Comparison of ENCODE assay signal across 8 mouse cellular contexts in genomic region chr4:123183239-123184056, GRCm38 (mm10). TPM values are rescaled to one million over a fixed set of nuclear protein-coding genes. Genes with fewer than 3 reads are reported as not detected.
DNase-seq lines count a peak whose midpoint lies in the region; ATAC-seq and TF ChIP-seq lines count a peak whose summit lies in the region.

No protein-coding gene starts in this region.

- H3K79me2 ChIP-seq in myocyte (ENCODE audit: control insufficient read depth, insufficient read depth), result no peaks in the 10 kb centered on the region

- TF ChIP-seq CTCF in heart, postnatal 0 days (IDR thresholded peaks at IDR 0.05; ENCODE audit: low read depth), result no peak

- H3K9ac ChIP-seq in forebrain, embryonic 13.5 days, result peak overlapping the region; percentile 65
- no peak overlapping the region for H3K9ac ChIP-seq in heart, postnatal 0 days (replicated peaks; ENCODE audit: low read depth, low read length)
- H3K9ac ChIP-seq in liver, embryonic 11.5 days (ENCODE audit: low read depth, low read length), result no peak overlapping the region

- no peaks in the 10 kb centered on the region for H3K9me3 ChIP-seq in forebrain, embryonic 13.5 days (replicated peaks)
- H3K9me3 ChIP-seq in heart, postnatal 0 days (replicated peaks; ENCODE audit: control insufficient read depth, low read length), result no peaks in the 10 kb centered on the region
- H3K9me3 ChIP-seq in liver, embryonic 11.5 days (ENCODE audit: control insufficient read depth, low read length), result no peaks in the 10 kb centered on the region

- H3K27me3 ChIP-seq in forebrain, embryonic 13.5 days, result peaks cover 67% of the 10 kb centered on the region
- peaks cover 63% of the 10 kb centered on the region for H3K27me3 ChIP-seq in heart, postnatal 0 days (ENCODE audit: control insufficient read depth, insufficient read depth, low read length)
- H3K27me3 ChIP-seq in liver, embryonic 11.5 days (replicated peaks; ENCODE audit: control insufficient read depth, insufficient read depth, low read length), result peaks cover 82% of the 10 kb centered on the region
- H3K27me3 ChIP-seq in myocyte (ENCODE audit: control insufficient read depth, insufficient read depth, insufficient read length), result peaks cover 83% of the 10 kb centered on the region

- no peaks in the 10 kb centered on the region for H3K36me3 ChIP-seq in forebrain, embryonic 13.5 days (ENCODE audit: poor library complexity, severe bottlenecking)
- H3K36me3 ChIP-seq in heart, postnatal 0 days (replicated peaks; ENCODE audit: control insufficient read depth, insufficient read depth, low read length), result no peaks in the 10 kb centered on the region
- no peaks in the 10 kb centered on the region for H3K36me3 ChIP-seq in liver, embryonic 11.5 days (ENCODE audit: control insufficient read depth, insufficient read depth, low read length)
- no peaks in the 10 kb centered on the region for H3K36me3 ChIP-seq in myocyte (ENCODE audit: control insufficient read depth, insufficient read depth)

- TF ChIP-seq EP300 in heart, postnatal 0 days (IDR thresholded peaks at IDR 0.05; ENCODE audit: low read depth), result no peak

- peak overlapping the region; percentile 49 for H3K4me3 ChIP-seq in forebrain, embryonic 13.5 days
- peak overlapping the region; percentile 45 for H3K4me3 ChIP-seq in heart, postnatal 0 days (ENCODE audit: low read depth, low read length)
- H3K4me3 ChIP-seq in liver, embryonic 11.5 days (ENCODE audit: low read depth, low read length), result peak overlapping the region; percentile 43
- no peak overlapping the region for H3K4me3 ChIP-seq in myocyte

- H3K27ac ChIP-seq in forebrain, embryonic 13.5 days, result no peak overlapping the region
- no peak overlapping the region for H3K27ac ChIP-seq in heart, postnatal 0 days (ENCODE audit: low read depth)
- no peak overlapping the region for H3K27ac ChIP-seq in liver, embryonic 11.5 days (ENCODE audit: low read depth, low read length)

- peak overlapping the region; percentile 75 for H3K4me2 ChIP-seq in forebrain, embryonic 13.5 days
- H3K4me2 ChIP-seq in heart, postnatal 0 days (ENCODE audit: low read depth, low read length), result peak overlapping the region; percentile 63
- peak overlapping the region; percentile 66 for H3K4me2 ChIP-seq in liver, embryonic 11.5 days
- peak overlapping the region; percentile 24 for H3K4me2 ChIP-seq in myocyte (ENCODE audit: low read depth)

- H3ac ChIP-seq in myocyte (ENCODE audit: control insufficient read depth, insufficient read length), result no peak overlapping the region

- no peak for TF ChIP-seq POLR2A in myocyte (IDR thresholded peaks at IDR 0.05; ENCODE audit: insufficient read length, low read depth)

- H3K4me1 ChIP-seq in forebrain, embryonic 13.5 days, result peaks cover 26% of the 10 kb centered on the region
- H3K4me1 ChIP-seq in heart, postnatal 0 days (ENCODE audit: control insufficient read depth, insufficient read depth), result peaks cover 8% of the 10 kb centered on the region; the same call in 1 of the 2 replicates
- peaks cover 9% of the 10 kb centered on the region for H3K4me1 ChIP-seq in liver, embryonic 11.5 days (replicated peaks; ENCODE audit: control insufficient read depth, insufficient read depth, low read length)

- peak; percentile 95 for ATAC-seq in forebrain, embryonic 13.5 days
- peak; percentile 86 for ATAC-seq in heart, postnatal 0 days (ENCODE audit: insufficient read depth, low read depth)
- peak; percentile 81 for ATAC-seq in liver, embryonic 11.5 days (replicated peaks; ENCODE audit: low FRiP score)

- 11% methylated on average over 44 of the region's 44 CpGs for WGBS in forebrain, embryonic 13.5 days
- WGBS in heart, postnatal 0 days, result 10% methylated on average over 44 of the region's 44 CpGs
- 10% methylated on average over 44 of the region's 44 CpGs for WGBS in liver, embryonic 11.5 days

- DNase-seq in B cell, adult 2 months, result peak; percentile 66 to 69
- peak; percentile 59 for DNase-seq in c-Kit-positive CD71-positive TER-119-negative erythroid progenitor cells, embryonic 14.5 days (ENCODE audit: low read depth)
- peak; percentile 43 for DNase-seq in heart, postnatal 0 days (ENCODE audit: low spot score)
- peak; percentile 83 for DNase-seq in kidney, postnatal 14 days
- peak; percentile 79 for DNase-seq in liver, embryonic 11.5 days (ENCODE audit: low spot score)
- DNase-seq in spleen, postnatal 14 days (ENCODE audit: low spot score in 2 of 2), result peak; percentile 16 to 21

TF ChIP-seq in myocyte, 11 proteins besides CTCF, POLR2A, EP300 and RAD21:
- TF ChIP-seq MYOG (IDR thresholded peaks at IDR 0.05; ENCODE audit: control insufficient read depth in 1 of 3, insufficient read depth in 1 of 3, insufficient read length in 2 of 3, low read depth in 2 of 3) (no peak), REST (IDR thresholded peaks at IDR 0.05; ENCODE audit: insufficient read depth, insufficient read length) (no peak), MYOD1 (IDR thresholded peaks at IDR 0.05; ENCODE audit: control insufficient read depth in 1 of 3, insufficient read length in 2 of 3, low read depth in 2 of 3) (no peak), TCF12 (IDR thresholded peaks at IDR 0.05; ENCODE audit: insufficient read depth, poor library complexity, severe bottlenecking) (no peak), POLR2AphosphoS2 (IDR thresholded peaks at IDR 0.05; ENCODE audit: insufficient read length, low read depth) (no peak), SRF (IDR thresholded peaks at IDR 0.05; ENCODE audit: control insufficient read depth, insufficient read length, low read depth) (no peak), E2F4 (IDR thresholded peaks at IDR 0.05; ENCODE audit: insufficient read depth) (no peak), MAX (IDR thresholded peaks at IDR 0.05; ENCODE audit: low read depth) (no peak), USF1 (IDR thresholded peaks at IDR 0.05; ENCODE audit: low read depth) (no peak), CEBPB (IDR thresholded peaks at IDR 0.05; ENCODE audit: insufficient read depth, poor library complexity, severe bottlenecking) (no peak), TCF3 (IDR thresholded peaks at IDR 0.05; ENCODE audit: insufficient read length, low read depth) (no peak)
TF ChIP-seq in myocyte: peak in this region for 0.

RNA-seq across cellular contexts. Expression of gene Hpcal4, which starts 0.4 kb away (rescaled TPM):
- polyA plus RNA-seq in forebrain, embryonic 13.5 days (2015; fragmentation: Nextera tagmentation; extraction: Ambion mirVana), result 7.7 and 10.8 TPM in 2 replicates
- total RNA-seq in heart, postnatal 0 days (2014; rRNA removed; ENCODE audit: low replicate concordance), result 0.57 and 1.5 TPM in 2 replicates
- 0.40 and 0.41 TPM in 2 replicates for polyA plus RNA-seq in heart, postnatal 0 days (2015; fragmentation: Nextera tagmentation; extraction: Ambion mirVana)
- polyA plus RNA-seq in liver, embryonic 11.5 days (2014; fragmentation: Nextera tagmentation; extraction: Ambion mirVana), result 0.32 and 0.48 TPM in 2 replicates
- polyA plus RNA-seq in myocyte (2012; fragmentation: generic; extraction: Trizol), result not detected

RNA-seq across cellular contexts. Expression of gene Nt5c1a, which starts 17.9 kb away (rescaled TPM):
- 0.24 TPM in 1 of 2 replicates, not detected in the other for polyA plus RNA-seq in forebrain, embryonic 13.5 days (2015; fragmentation: Nextera tagmentation; extraction: Ambion mirVana)
- 3.4 and 14.6 TPM in 2 replicates for total RNA-seq in heart, postnatal 0 days (2014; rRNA removed; ENCODE audit: low replicate concordance)
- polyA plus RNA-seq in heart, postnatal 0 days (2015; fragmentation: Nextera tagmentation; extraction: Ambion mirVana), result 1.7 and 2.4 TPM in 2 replicates
- not detected in 2 replicates for polyA plus RNA-seq in liver, embryonic 11.5 days (2014; fragmentation: Nextera tagmentation; extraction: Ambion mirVana)
- polyA plus RNA-seq in myocyte (2012; fragmentation: generic; extraction: Trizol), result not detected

RNA-seq across cellular contexts. Expression of gene Ppie, which starts 43.7 kb away (rescaled TPM):
- 91.6 and 96.0 TPM in 2 replicates for polyA plus RNA-seq in forebrain, embryonic 13.5 days (2015; fragmentation: Nextera tagmentation; extraction: Ambion mirVana)
- total RNA-seq in heart, postnatal 0 days (2014; rRNA removed; ENCODE audit: low replicate concordance), result 21.9 and 37.5 TPM in 2 replicates
- polyA plus RNA-seq in heart, postnatal 0 days (2015; fragmentation: Nextera tagmentation; extraction: Ambion mirVana), result 36.9 and 37.3 TPM in 2 replicates
- 108 and 110 TPM in 2 replicates for polyA plus RNA-seq in liver, embryonic 11.5 days (2014; fragmentation: Nextera tagmentation; extraction: Ambion mirVana)
- 65.0 TPM for polyA plus RNA-seq in myocyte (2012; fragmentation: generic; extraction: Trizol)

RNA-seq across cellular contexts. Expression of gene Heyl, which starts 49.9 kb away (rescaled TPM):
- 3.8 and 4.1 TPM in 2 replicates for polyA plus RNA-seq in forebrain, embryonic 13.5 days (2015; fragmentation: Nextera tagmentation; extraction: Ambion mirVana)
- total RNA-seq in heart, postnatal 0 days (2014; rRNA removed; ENCODE audit: low replicate concordance), result 9.0 and 12.3 TPM in 2 replicates
- 8.9 and 9.0 TPM in 2 replicates for polyA plus RNA-seq in heart, postnatal 0 days (2015; fragmentation: Nextera tagmentation; extraction: Ambion mirVana)
- 2.4 and 2.5 TPM in 2 replicates for polyA plus RNA-seq in liver, embryonic 11.5 days (2014; fragmentation: Nextera tagmentation; extraction: Ambion mirVana)
- polyA plus RNA-seq in myocyte (2012; fragmentation: generic; extraction: Trizol), result 30.2 TPM

Comparison
In these comparisons a context has a peak if more than half of its experiments do, and no peak if none do; other contexts are left out.
1. DNase-seq: peak in every context shown above with its lines; median percentile 83 in kidney, postnatal 14 days; 79 in liver, embryonic 11.5 days; 68 in B cell, adult 2 months; 59 in c-Kit-positive CD71-positive TER-119-negative erythroid progenitor cells, embryonic 14.5 days; 43 in heart, postnatal 0 days; 18 in spleen, postnatal 14 days.
2. H3K4me2 ChIP-seq: peak in every context shown above with its lines; median percentile 75 in forebrain, embryonic 13.5 days; 66 in liver, embryonic 11.5 days; 63 in heart, postnatal 0 days; 24 in myocyte.